Comparison of ENCODE assay signal across 23 mouse cellular contexts in the genomic region with DNA sequence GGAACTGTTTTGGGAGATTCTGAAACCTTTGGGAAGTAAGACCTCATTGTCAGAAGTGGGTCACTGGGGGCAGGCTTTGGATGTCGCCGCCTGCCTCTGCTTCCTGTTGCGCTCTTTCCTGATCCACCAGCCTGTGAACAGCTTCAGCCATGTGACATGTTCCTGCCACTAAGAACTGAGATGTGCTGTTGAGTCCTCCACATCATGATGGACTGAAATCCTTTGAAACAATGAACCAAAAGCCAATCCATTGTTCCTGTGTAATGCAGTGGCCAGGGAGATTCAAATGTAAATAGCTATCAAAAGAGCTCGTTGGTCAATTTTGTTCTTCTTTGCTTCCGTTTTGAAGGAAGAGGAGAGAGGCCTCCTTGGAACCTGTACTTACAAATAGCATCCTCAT.
DNase-seq lines count a peak whose midpoint lies in the region.
"Had no signal": no experiment of that assay in that cellular context is flagged by ENCODE, and none has a peak within 500 bp of the region (broad histone marks: within the 10 kb centered on the region; RNA-seq: fewer than 3 reads in every experiment).

No protein-coding gene starts in this region.

- no peak overlapping the region for H3K27ac ChIP-seq in limb, embryonic 10.5 days
- H3K27ac ChIP-seq: embryonic facial prominence, embryonic 10.5 days; embryonic facial prominence, embryonic 12.5 days; forebrain, embryonic 13.5 days; forebrain, embryonic 15.5 days had no signal

- no peaks in the 10 kb centered on the region for H3K4me1 ChIP-seq in limb, embryonic 10.5 days
- H3K4me1 ChIP-seq: forebrain, embryonic 15.5 days had no signal

- WGBS in limb, embryonic 10.5 days, result 86% methylated on average over 5 of the region's 5 CpGs

- intact Hi-C loops in heart, postnatal 14 days (cut with DNase I), result no loop called here

- H3K27me3 ChIP-seq in limb, embryonic 10.5 days (ENCODE audit: low read depth, poor library complexity, severe bottlenecking), result no peaks in the 10 kb centered on the region
- H3K27me3 ChIP-seq: CH12.LX; embryonic facial prominence, embryonic 12.5 days; forebrain, embryonic 13.5 days; forebrain, embryonic 15.5 days; Patski had no signal

- no peak overlapping the region for H3K4me3 ChIP-seq in limb, embryonic 10.5 days
- H3K4me3 ChIP-seq: embryonic facial prominence, embryonic 10.5 days; embryonic facial prominence, embryonic 12.5 days; forebrain, embryonic 13.5 days; forebrain, embryonic 15.5 days had no signal

- no peaks in the 10 kb centered on the region for H3K9me3 ChIP-seq in limb, embryonic 10.5 days (replicated peaks)
- H3K9me3 ChIP-seq: embryonic facial prominence, embryonic 10.5 days; embryonic facial prominence, embryonic 12.5 days; forebrain, embryonic 13.5 days; forebrain, embryonic 15.5 days; G1E had no signal

- DNase-seq in heart, adult 11 months, result peak; percentile 53
- DNase-seq in heart, postnatal 14 days, result no peak
- DNase-seq in R1 (ENCODE audit: low read depth, low spot score), result peak; percentile 56
- DNase-seq in limb, embryonic 10.5 days (ENCODE audit: low spot score), result peak; percentile 12
- no peak for DNase-seq in kidney, adult 11 months
- DNase-seq in right cerebral cortex, postnatal 4 days, result no peak
- DNase-seq: adrenal gland, adult 8-10 months; adrenal gland, postnatal 14 days; adrenal gland, postnatal 36 days; B cell, adult 2 months; cerebellum, adult 11-12 months; cerebellum, adult 2 months; cerebellum, adult 9-10 months; cerebellum, postnatal 10 days; cerebellum, postnatal 25 days; forebrain, postnatal 0 days had no signal

- no peaks in the 10 kb centered on the region for H3K36me3 ChIP-seq in limb, embryonic 10.5 days
- H3K36me3 ChIP-seq: embryonic facial prominence, embryonic 10.5 days; embryonic facial prominence, embryonic 12.5 days; forebrain, embryonic 15.5 days; G1E had no signal

Comparison
In these comparisons a context has a peak if more than half of its experiments do, and no peak if none do; other contexts are left out.
1. DNase-seq: peak in heart, adult 11 months (single experiment), R1 (single experiment) and limb, embryonic 10.5 days (single experiment); none in heart, postnatal 14 days (0 of 2), kidney, adult 11 months (single experiment) and right cerebral cortex, postnatal 4 days (single experiment).